Mouse (Mus musculus): ENCODE measurements around the gene Nrcam. TPM values are rescaled to one million over a fixed set of nuclear protein-coding genes. Genes with fewer than 3 reads are reported as not detected.
"Not testable (repeated sequence)": the region's sequence is repeated elsewhere in the genome, so short reads cannot be mapped to it uniquely, and the experiment has no call there.

Nrcam gene
- not detected in 2 replicates for total RNA-seq (2017)

DNA sequence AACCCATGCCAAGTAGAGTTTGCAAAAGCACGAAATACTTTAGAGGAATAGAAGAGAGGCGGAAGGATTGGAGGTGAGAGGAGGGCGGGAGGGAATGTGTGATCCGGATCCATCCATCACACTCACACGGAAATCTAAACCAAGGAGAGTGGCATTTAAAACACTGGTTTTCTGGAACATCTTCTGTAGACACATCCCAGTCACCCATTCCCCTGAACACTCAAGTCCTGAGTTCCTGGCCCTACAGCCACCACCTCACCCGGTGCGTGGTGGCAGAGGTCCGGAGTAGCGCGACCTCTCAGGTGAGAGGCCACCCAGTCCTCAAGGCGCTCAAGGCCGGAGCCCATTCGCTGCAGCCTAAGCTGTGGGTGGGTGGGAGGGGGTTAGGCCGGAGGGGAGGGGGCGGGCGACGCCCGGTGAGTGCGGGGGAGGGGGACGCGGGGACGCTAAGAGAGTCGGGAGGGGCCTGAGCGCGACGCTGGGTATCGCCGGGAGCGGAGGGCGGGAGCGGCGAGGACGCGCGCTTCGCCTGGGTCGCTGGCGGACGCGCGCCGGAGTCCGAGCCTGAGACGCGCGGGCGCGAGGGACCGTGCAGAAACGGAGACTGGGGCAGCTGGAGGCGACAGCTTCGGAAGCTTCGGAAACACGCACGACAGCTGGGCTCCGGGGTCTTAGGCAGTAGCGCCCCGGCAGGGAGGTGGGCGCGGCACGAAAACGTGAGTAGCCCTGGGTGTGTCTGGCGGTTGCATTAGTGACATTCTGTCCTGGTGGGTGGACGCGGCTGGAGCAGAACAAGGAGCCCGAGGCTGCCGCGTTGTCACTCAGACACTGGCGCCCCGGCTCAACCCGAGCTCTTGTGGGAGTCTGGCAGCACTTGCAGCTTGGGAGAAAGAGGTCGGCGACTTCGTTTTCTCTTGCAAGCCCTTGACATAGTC, at the start of gene Nrcam:
TSS of gene Nrcam (plus strand) at position 505 of the 935 bp plus-strand sequence.
- ATAC-seq (ENCODE audit: extremely low read depth, insufficient number of reproducible peaks, low FRiP score, poor library complexity, severe bottlenecking), result no peak

DNA sequence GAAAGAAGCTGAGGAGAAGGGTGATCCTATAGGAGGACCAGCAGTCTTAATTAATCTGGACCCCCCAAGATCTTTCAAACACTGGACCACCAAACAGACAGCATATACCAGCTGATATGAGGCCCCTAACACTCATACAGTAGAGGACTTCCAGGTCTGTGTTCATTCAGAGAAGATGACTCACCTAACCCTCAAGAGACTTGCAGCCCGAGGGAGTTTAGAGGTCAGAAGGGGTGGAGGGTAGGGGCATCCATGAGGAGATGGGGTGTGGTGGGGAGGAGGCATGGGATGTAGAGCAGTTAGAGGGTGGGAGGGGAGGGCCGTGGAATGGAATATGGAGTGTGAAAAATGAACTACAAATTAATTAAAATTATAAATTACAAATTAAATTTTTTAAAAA, 48.5 kb upstream of the Nrcam start:
- not testable (repeated sequence) for ATAC-seq (ENCODE audit: extremely low read depth, insufficient number of reproducible peaks, low FRiP score, poor library complexity, severe bottlenecking)

DNA sequence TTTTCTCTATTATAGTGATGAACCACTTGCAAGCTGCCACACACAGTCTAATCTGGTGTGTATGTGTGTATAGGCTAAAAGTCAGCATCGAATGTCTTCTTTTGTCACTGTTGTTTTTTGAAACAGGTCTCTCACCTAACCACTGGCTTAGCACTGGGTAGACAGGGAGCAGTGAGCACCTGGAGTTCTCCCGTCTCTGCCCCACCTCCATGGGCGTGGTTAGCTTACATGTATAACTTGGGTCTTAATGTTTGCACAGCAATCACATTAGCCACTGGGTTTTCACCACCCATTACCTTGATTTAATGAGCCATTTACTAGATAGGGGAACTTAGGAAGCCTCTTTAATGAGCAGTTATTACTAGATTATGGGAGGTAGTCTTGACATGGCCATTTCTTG, 47.2 kb upstream of the Nrcam start:
- ATAC-seq (ENCODE audit: extremely low read depth, insufficient number of reproducible peaks, low FRiP score, poor library complexity, severe bottlenecking), result no peak

DNA sequence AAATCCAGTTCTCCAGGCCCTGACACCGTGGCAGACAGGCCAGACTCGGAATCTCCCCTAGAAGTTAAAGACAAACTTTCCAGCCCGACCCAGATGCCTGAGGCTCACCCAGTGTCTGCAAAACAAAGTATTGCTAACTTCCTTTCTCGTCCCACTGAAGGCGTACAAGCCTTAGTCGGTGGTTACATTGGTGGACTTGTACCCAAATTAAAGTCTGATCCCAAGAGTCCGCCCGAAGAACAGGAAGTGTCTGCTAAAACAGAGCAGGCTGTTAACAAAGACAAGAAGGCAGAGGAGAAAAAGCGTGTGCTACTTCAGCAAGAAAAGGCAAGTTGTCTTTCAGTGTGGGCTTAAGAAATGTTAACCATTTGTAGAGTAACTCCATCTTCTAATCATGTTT, 45.3 kb upstream of the Nrcam start:
- ATAC-seq (ENCODE audit: extremely low read depth, insufficient number of reproducible peaks, low FRiP score, poor library complexity, severe bottlenecking), result 0 out of 2 replicates have a peak, but pooled peaks have one; percentile 36

DNA sequence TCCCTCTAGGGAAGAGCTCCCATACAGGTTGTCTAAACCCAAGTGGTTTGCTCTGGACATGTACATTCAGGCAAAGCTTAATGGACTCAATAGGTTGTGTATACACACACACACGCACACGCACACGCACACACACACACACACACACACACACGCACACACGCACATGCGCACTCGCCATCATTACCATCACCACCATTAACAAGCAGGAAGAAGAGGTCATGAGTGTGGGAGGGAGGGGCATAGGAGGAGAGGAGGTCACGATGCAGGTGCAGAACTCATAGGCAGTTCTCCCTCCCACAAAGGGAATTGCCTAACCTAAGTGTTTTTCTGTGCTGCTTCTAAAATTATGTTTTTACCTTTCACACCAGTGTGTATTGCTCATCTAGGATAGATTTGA, 41.7 kb upstream of the Nrcam start:
- peak; percentile 36; the same call in 1 of the 2 replicates for ATAC-seq (ENCODE audit: extremely low read depth, insufficient number of reproducible peaks, low FRiP score, poor library complexity, severe bottlenecking)

DNA sequence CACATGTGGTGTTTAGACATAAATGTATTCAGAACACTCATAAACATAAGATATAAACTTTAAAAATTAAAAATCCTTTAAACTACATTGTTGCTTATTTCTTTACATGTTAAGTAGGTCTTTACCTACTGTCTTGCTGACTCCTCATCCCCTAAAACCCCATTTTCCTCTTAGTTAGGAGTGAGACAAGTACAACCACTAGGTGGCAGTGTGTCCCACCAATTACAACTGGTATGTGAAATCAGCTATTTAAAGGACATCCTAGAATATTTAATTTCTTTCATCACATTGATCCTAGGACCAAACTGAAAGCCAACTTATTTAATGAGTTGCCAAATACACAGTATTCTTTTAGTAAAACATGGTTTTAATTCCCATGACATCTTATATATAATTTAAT, 36.4 kb upstream of the Nrcam start:
- peak; percentile 80; the same call in 1 of the 2 replicates for ATAC-seq (ENCODE audit: extremely low read depth, insufficient number of reproducible peaks, low FRiP score, poor library complexity, severe bottlenecking)

DNA sequence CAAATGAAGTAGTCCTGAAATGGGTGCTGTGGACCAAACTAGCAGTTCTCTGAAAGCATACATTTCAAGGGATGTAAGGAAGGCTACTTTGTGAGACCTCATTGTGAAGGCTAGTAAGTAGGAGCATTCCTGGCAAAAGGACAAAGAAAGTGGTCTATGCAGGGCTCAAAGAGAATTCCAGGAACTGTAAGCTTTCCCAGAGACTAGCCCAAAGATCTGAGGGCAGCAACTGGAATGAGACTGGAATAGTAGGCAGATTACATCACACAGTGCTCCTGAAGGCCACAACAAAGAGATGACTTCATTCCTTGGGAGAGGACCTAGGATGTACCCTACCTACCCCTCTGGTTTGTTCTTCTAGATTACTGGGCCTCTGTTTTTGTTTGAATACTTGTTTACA, 27.9 kb upstream of the Nrcam start:
- ATAC-seq (ENCODE audit: extremely low read depth, insufficient number of reproducible peaks, low FRiP score, poor library complexity, severe bottlenecking), result no peak

DNA sequence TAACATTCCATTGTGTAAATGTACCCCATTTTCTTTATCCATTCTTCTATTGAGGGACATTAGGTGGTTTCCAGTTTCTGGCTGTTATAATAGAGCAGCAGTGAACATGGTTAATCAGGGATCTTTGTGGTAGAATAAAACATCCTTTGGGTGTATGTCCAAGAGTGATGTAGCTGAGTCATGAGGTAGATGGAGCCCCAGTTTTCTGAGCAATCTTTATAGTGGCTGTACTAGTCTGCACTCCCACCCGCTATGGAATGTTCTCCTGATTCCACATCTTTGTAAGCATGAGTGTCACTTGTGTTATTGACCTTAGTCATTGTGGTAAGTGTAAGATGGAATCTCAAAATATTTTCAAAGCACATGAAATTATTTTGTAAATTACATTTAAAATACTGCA, 24.7 kb upstream of the Nrcam start:
- no peak for ATAC-seq (ENCODE audit: extremely low read depth, insufficient number of reproducible peaks, low FRiP score, poor library complexity, severe bottlenecking)

DNA sequence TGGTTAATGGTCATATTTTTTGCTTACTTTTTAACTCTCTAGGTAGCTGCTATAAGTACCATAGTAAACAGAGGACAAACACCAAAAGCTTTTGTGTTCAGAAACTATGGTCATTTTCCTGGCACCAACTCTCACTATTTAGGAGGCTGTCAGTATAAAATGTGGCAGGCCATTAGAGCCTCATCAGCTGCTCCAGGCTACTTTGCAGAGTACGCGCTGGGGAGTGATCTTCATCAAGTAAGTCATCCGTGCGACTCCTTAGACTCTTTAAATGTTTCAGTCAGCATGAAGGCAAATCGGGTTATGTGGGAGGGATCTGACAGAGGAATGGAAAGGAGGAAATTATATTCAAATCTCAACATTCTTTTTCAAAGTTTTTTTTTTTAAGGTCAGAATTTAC, 23.8 kb upstream of the Nrcam start:
- no peak for ATAC-seq (ENCODE audit: extremely low read depth, insufficient number of reproducible peaks, low FRiP score, poor library complexity, severe bottlenecking)

DNA sequence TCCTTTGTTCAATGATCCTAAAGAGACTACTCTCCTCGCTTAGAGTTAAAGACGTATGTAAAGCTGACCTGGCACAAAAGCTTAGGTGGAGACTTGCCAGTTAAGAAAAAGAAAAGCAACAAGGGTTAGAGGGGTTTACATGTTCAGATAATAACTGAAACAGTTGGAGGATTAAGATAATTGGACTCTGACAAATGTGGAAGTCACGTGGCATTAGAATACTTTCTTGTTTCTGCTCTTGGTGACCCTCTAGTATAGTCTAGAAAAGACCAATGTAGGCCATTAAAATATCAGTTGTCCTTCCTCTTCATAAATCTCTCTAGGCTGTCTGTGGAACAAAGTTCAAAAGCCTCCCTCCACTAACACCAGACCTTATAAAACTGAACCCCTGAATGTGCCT, 20.5 kb upstream of the Nrcam start:
- no peak for ATAC-seq (ENCODE audit: extremely low read depth, insufficient number of reproducible peaks, low FRiP score, poor library complexity, severe bottlenecking)

DNA sequence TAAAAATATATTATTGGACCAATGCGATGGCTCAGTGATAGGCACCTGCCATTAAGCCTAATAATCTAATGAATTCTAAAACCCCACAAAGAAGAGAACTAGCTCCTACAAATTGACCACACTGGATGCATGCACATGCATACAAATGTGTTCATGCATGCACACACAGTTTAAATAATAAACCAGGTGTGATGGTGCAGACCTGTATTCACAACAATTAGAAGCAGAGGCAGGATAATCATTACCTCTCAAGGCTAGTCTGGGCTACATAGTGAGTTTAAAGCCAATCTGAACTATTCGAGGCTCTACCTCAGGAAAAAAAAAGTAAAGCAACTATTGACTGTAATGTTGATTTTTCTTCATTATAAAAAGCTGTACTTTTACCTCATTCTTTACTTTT, 13.5 kb upstream of the Nrcam start:
- no peak for ATAC-seq (ENCODE audit: extremely low read depth, insufficient number of reproducible peaks, low FRiP score, poor library complexity, severe bottlenecking)

DNA sequence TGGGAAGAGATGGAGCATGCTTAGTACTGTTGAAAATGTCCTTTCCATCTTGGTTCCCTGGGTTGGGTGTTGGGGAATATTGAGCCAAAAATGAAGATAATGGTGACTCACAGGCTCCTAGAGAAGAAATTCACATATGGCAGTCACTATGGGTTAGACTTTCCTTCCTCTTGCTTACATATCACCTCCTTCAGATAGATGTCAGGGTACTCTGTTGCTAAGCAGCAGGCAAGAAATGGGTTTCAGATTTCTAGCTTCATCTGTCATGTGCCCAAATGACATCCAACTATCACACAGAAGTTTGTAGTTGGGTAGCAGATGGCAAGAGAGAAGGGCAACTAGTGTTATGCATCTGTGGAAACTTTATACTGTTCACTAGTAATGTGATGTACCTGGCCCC, 3.6 kb upstream of the Nrcam start:
- no peak for ATAC-seq (ENCODE audit: extremely low read depth, insufficient number of reproducible peaks, low FRiP score, poor library complexity, severe bottlenecking)

DNA sequence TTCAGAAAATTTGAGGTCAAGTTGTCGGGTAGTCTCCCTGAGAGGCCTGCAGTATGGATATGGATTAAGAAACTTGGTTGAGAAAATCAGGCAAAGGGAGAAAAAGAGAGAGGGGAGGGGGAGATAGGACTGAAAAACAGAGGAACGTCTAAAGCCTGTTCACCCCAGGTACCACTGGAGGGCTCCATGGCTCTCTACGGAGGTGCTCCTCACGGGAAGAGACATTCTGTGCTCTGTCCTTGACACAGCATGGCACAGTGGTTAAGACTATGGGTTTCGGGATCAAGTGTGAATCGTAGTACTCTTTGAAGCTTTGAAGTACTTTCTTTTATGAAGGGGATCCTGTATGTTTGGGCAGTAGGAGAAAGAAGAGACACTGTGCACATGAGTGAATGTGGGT, 1.2 kb upstream of the Nrcam start:
- no peak for ATAC-seq (ENCODE audit: extremely low read depth, insufficient number of reproducible peaks, low FRiP score, poor library complexity, severe bottlenecking)

DNA sequence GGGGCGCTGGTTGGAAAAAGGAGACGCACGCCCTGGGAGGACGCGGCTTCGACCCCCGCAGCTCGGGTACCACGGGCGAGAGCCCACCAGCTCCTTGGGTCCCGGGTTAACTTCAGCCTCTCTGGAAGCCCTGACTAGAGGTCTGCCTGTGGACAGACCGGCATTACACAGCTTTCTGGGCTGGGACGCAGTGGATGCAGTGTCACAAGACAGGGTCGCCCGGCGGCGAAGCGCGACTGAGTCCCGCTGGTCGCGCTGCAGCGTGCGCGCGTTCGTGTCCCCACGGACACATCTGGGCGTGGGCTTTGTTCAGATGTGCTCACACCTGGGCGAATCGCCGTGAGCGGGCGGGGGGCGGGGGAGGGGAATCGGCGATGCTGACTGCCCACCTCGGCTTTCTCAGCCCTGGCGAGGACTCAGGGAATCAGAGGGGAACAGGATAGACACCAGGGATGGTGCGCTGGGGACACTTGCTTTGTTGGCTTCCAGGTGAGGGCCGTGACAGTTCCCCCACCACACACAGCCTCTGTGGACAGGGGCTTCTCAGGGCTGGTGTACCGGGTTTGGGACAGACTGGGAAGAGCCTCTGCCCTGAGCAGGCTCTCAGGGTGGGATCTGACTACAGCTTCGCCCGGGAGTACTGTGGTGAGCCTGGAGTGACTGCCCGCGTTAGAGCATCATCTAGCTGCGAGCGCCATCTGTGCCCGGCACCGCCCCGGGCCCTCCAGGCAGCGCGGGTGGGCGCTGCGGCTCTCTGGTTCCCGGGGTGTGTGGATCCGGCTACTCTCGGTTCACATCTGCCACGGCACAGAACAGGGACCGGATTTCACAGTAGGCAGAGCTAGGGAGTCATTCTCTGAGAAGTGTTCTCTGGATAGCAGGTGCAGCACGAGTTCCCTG, 881 bp downstream of the Nrcam start:
- ATAC-seq (ENCODE audit: extremely low read depth, insufficient number of reproducible peaks, low FRiP score, poor library complexity, severe bottlenecking), result no peak

DNA sequence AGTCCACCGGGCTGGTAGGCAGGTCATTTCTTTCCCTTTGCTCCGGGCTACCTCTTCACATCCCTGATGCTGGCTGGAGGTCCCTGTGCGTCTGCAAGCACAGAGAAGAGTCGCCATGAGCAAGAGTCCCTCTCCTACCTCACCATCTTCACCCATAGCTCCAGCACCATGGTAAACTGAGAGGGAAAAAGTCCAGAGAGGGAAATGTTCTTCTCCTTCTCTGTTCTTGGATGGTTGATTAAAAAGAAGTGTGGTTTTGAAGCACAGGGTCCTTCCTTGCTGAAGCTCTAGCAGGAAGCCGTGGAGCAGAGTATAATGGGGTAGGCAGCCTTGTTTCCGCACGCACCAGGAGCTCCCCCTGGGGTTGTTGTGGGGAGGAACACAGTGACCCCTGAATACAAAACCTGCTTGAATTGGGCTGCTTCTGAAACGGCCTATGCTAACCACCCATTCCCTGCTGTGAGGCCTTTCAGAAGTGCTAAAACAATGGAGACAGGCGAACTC, 1.6 kb downstream of the Nrcam start:
- ATAC-seq (ENCODE audit: extremely low read depth, insufficient number of reproducible peaks, low FRiP score, poor library complexity, severe bottlenecking), result no peak

DNA sequence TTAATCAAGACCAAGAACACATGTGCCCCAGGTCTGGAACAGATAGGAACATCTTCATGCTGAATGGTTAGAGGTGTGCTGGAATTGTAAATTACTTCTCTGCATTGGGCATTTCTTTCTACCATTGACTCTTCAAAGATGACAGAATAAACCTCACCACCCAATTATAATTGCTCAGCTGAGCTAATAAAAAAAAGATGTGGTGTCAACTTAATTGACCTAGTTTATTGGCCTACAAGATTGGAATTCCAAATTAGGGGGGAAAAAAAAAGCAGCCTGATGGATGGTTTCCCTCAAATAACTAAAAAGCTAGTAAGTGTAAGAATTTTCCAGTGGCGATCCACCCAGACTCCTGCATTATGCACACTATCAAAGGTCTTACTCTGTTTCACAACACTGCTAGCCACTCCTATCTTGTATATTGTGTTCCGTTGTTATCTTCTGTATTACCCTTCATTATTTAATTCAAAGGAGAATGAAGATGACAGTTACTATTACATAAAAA, 8.5 kb downstream of the Nrcam start:
- no peak for ATAC-seq (ENCODE audit: extremely low read depth, insufficient number of reproducible peaks, low FRiP score, poor library complexity, severe bottlenecking)

DNA sequence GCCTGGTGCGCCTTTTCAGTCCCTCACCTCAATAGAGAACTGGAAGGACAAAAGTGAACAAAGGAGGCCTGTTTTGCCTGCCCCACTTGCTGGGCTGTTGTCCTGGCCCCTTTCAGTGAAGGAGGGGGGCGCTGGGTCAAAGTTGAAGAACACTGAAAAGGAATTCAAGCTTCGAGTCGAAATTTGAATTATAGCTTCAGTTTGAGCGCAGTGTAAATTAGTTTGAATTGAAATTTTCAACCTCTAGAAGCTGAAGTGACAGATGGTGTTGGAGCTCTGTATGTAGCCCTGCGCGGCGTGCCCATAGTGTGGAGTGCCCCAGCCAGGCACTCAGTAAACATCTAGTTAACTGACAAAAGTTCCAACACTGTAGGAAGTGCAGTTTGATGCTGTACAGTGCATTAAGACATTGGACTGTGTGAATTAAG, 9.5 kb downstream of the Nrcam start:
- ATAC-seq (ENCODE audit: extremely low read depth, insufficient number of reproducible peaks, low FRiP score, poor library complexity, severe bottlenecking), result no peak

DNA sequence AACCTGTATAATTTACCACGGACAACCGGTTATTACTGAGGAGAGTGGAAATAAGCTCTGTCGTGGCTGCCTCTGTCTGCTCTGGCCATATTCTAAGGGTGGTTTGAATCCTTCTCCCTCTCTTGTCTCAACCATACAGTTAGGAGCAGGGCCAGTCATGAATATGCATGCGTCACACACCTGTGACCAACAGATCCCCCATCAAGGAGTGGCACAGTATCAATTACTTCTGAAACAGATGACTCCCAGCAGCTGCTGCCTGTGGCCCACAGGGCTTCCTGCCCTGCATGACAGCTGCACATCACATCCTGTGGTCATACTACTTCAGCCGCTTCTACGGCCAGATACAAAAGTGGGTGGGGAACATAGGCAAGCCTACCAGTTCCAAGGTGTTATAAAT, 15.4 kb downstream of the Nrcam start:
- no peak for ATAC-seq (ENCODE audit: extremely low read depth, insufficient number of reproducible peaks, low FRiP score, poor library complexity, severe bottlenecking)

DNA sequence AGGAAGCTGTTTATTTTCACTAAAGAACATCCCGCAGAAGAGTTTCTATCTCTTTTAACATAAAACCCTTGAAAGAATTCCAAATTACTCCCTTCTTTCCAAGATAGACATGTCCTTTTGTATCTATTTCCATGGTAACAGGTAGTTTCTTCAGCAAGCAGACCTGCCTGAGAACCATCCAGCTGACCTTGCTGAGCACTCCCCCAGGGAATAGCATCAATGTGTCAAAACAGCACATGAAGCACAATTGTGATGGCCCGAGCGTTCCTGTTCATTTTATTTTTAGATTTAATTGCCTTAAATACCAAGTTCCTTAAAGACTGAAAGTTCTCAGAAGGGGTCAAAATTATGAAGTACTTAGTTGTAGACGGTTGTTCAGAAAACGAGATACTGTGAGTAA, 16.6 kb downstream of the Nrcam start:
- ATAC-seq (ENCODE audit: extremely low read depth, insufficient number of reproducible peaks, low FRiP score, poor library complexity, severe bottlenecking), result no peak

Measured in neutrophil, adult 5-6 weeks (primary cell).